Mouse (Mus musculus): Measurements from ENCODE around the gene Chid1. TPM values are rescaled to one million over a fixed set of nuclear protein-coding genes. Genes with fewer than 3 reads are reported as not detected.

Gene Chid1
- polyA plus RNA-seq, 1 experiment from 2014 or later = 27.2 TPM

GRCm38 (mm10) chr7:141466045-141466394 lies 73.6 kb downstream of the Chid1 start:
- Histone ChIP-seq H3K4me3 (no peak overlapping the region), H3K4me2 (no peak overlapping the region), H3K27ac (peak overlapping the region; percentile 48; the same call in 1 of the 2 replicates), H3K27me3 (peaks cover 40% of the 10 kb centered on the region), H3K9ac (no peak overlapping the region; the same call in 1 of the 2 replicates), H3K36me3 (peaks cover 16% of the 10 kb centered on the region), H3K9me3 (replicated peaks) (no peaks in the 10 kb centered on the region), H3K4me1 (replicated peaks) (peaks cover 73% of the 10 kb centered on the region)
- WGBS = 68% methylated on average over 7 of the region's 7 CpGs
- no peak for ATAC-seq (replicated peaks; ENCODE audit: insufficient number of reproducible peaks, insufficient read depth, low FRiP score, low read depth)

GRCm38 (mm10) chr7:141465388-141466044 lies 74.1 kb downstream of the Chid1 start:
- H3K27ac ChIP-seq = peak overlapping the region; percentile 48; the same call in 1 of the 2 replicates
- no peak for ATAC-seq (replicated peaks; ENCODE audit: insufficient number of reproducible peaks, insufficient read depth, low FRiP score, low read depth)
- peaks cover 11% of the 10 kb centered on the region for H3K36me3 ChIP-seq
- peak overlapping the region; percentile 23; the same call in 1 of the 2 replicates for H3K9ac ChIP-seq
- peaks cover 76% of the 10 kb centered on the region for H3K4me1 ChIP-seq (replicated peaks)
- H3K4me2 ChIP-seq = peak overlapping the region; percentile 59
- no peak overlapping the region; the same call in 1 of the 2 replicates for H3K4me3 ChIP-seq
- H3K9me3 ChIP-seq (replicated peaks) = no peaks in the 10 kb centered on the region
- WGBS = 36% methylated on average over 10 of the region's 10 CpGs
- peaks cover 43% of the 10 kb centered on the region for H3K27me3 ChIP-seq

DNA sequence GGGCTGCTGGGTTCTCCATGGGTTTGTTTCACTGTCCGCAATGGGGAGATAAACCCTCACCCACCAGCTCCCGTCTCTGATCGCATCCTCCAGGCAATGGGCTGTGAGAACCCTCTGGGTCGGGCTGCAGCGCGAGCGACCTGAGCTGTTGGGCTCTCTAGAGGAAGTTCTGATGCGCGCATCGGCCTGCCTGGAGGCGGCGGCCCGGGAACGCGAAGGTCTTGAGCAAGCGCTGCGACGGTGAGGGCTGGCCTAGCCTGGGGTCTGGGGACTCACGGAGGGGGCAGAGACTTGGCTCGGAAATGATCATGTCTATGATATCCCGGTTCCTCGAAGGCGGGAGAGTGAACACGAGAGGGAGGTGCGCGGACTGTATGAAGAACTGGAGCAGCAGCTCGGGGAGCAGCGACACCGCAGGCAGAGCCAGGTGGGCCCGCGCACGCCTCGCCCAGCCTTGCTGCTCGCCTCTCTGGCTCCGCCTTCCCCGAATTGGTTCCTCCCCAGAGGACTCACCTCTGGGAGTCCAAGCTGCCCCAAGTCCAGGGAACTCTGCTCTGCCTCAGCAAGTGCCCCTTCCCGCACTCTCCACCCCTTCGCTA lies 75.0 kb downstream of the Chid1 start:
- Histone ChIP-seq H3K36me3 (peaks cover 3% of the 10 kb centered on the region; the same call in 1 of the 2 replicates), H3K9me3 (replicated peaks) (no peaks in the 10 kb centered on the region), H3K4me1 (replicated peaks) (peaks cover 69% of the 10 kb centered on the region), H3K27ac (peak overlapping the region; percentile 40), H3K27me3 (peaks cover 43% of the 10 kb centered on the region), H3K4me2 (peak overlapping the region; percentile 59), H3K4me3 (peak overlapping the region; percentile 35), H3K9ac (peak overlapping the region; percentile 18; the same call in 1 of the 2 replicates)
- no peak for ATAC-seq (replicated peaks; ENCODE audit: insufficient number of reproducible peaks, insufficient read depth, low FRiP score, low read depth)
- 10% methylated on average over 38 of the region's 38 CpGs for WGBS

DNA sequence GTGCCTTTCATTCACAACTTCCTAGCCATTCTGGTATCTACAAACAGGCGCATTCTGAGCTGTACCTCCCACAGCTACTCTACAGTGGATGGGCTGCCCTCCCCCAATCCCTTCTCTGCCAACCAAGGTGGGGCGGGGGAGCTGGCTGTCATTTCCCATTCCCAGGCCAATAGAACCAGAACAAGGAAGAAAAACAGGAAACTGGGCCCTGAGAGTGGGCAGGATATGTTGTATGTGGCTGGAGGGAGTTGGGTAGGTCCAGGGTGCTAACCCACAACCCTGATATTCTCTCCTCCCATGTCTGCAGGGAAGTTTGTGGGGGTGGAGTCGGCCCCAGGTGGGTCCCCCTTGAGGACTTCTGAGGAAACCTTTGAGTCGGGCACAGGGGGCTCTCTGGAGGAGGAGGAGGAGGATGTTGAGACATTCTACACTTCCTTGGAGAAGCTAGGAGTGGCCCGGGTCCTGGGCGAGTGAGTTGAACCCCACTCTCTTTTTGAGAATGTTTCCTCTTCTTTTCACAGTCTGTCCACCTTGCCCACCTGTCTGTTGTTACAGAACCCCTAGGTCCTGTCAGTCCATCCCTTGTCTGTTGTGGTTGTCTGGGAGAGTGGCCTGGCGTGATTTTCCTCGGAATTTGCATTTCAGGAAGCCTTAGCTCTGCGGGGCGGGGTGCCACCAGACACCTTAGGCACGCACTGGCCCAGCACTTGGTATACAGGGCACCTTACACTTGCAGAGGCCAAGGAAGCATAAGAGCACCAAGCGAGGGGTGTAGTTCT lies 75.6 kb downstream of the Chid1 start:
- peak overlapping the region; percentile 72 for H3K27ac ChIP-seq
- H3K9ac ChIP-seq = peak overlapping the region; percentile 18; the same call in 1 of the 2 replicates
- peak; percentile 15; the same call in 1 of the 2 replicates for ATAC-seq (replicated peaks; ENCODE audit: insufficient number of reproducible peaks, insufficient read depth, low FRiP score, low read depth)
- peaks cover 43% of the 10 kb centered on the region for H3K27me3 ChIP-seq
- H3K9me3 ChIP-seq (replicated peaks) = no peaks in the 10 kb centered on the region
- peak overlapping the region; percentile 59 for H3K4me2 ChIP-seq
- peak overlapping the region; percentile 35 for H3K4me3 ChIP-seq
- 35% methylated on average over 12 of the region's 12 CpGs for WGBS
- peaks cover 7% of the 10 kb centered on the region; the same call in 1 of the 2 replicates for H3K36me3 ChIP-seq
- peaks cover 62% of the 10 kb centered on the region for H3K4me1 ChIP-seq (replicated peaks)

- WGBS = 18% methylated on average over 5 of the region's 5 CpGs
- peak overlapping the region; percentile 72; the same call in 1 of the 2 replicates for H3K27ac ChIP-seq
- H3K4me1 ChIP-seq (replicated peaks) = peaks cover 50% of the 10 kb centered on the region
- no peak for ATAC-seq (replicated peaks; ENCODE audit: insufficient number of reproducible peaks, insufficient read depth, low FRiP score, low read depth)
- H3K9ac ChIP-seq = peak overlapping the region; percentile 65
- peak overlapping the region; percentile 99 for H3K4me2 ChIP-seq
- peak overlapping the region; percentile 66 for H3K4me3 ChIP-seq
- H3K27me3 ChIP-seq = peaks cover 43% of the 10 kb centered on the region
- peaks cover 12% of the 10 kb centered on the region; the same call in 1 of the 2 replicates for H3K36me3 ChIP-seq
- no peaks in the 10 kb centered on the region for H3K9me3 ChIP-seq (replicated peaks)
Measured at GRCm38 (mm10) chr7:141462333-141462821, 77.3 kb downstream of the Chid1 start.

DNA sequence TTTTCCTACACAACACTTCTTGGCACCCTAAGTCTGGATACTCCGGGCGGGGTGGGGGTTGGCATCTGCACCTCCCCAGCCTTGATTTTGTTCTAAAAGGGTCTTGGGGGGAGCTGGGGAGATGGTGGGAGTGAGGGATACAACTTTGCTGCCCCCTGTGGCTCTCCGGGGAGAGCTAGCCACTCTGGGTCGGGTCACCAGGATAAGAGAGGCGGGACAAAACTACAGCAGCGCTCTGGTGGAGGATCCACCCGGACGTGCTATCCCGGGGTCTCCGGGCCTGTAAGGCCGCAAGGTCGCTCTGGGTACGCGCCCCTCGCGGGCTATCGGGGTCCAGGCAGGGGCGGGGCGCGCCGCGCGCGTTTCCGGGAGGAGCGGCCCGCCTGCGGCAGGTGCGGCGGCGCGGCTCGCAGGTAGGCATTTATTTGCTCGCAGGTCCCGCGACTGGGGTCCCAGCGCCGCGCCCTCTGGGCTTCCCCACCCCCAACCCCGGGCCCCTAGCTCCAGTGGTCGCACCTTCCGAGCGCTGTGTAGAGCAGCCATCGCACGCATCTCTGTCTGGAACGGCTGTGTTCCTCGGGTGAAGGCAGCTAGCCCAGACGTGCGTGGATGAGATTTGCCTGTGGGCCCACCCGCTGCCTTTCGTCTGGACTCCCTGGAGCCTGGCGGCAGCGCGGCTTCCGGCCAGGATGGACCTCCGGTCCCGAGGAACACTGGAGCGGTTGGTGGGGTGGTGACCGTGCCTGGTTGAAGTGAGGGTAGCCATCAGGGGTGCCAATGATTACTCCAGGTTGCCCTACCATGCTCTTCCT lies 77.9 kb downstream of the Chid1 start:
- Histone ChIP-seq H3K9ac (peak overlapping the region; percentile 65), H3K4me2 (peak overlapping the region; percentile 99), H3K4me1 (replicated peaks) (peaks cover 50% of the 10 kb centered on the region), H3K9me3 (replicated peaks) (no peaks in the 10 kb centered on the region), H3K27ac (peak overlapping the region; percentile 72), H3K27me3 (peaks cover 43% of the 10 kb centered on the region), H3K36me3 (peaks cover 12% of the 10 kb centered on the region; the same call in 1 of the 2 replicates), H3K4me3 (peak overlapping the region; percentile 66)
- ATAC-seq (replicated peaks; ENCODE audit: insufficient number of reproducible peaks, insufficient read depth, low FRiP score, low read depth) = no peak
- WGBS = 2% methylated on average over 59 of the region's 59 CpGs

DNA sequence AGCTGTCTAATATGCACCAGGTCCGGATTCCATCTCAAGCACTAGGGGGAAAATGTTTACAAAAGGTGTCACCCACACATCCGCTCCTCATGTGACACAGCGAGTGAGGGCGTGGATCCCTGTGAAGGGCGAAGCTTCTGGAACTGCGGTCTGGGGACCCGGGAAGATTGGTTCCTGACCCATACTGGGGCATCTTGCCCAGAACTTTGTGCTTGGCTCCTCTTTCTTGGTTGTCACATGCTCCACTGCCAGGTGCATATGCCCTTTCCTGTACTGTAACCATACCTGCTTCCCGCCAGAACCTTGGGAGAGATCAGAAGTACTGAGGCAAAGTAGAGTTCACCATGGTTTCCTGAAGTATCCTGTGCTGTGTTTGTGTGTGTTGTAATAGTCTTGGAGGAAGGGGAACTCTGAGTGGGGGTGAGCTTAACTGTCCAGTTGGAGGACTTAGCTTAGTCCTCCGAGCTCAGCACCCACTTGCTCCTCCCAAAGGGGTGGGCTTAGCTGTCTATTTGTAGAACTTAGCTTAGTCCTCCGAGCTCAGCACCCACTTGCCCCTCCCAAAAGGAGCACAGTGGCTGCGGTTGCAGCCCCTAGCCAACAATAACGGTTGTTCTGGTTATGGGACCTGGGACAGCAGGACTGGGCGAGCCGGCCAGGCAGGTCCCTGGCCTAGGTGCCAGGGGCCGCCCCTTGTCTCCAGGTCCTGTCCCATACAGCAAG lies 79.1 kb downstream of the Chid1 start, which contains the start of gene Cracr2b:
TSS of gene Cracr2b (plus strand) at position 704 of the 723 bp plus-strand sequence.
- H3K27me3 ChIP-seq = peaks cover 38% of the 10 kb centered on the region
- peak within 1 kb of the TSS; percentile 72 for H3K27ac ChIP-seq
- no peaks in the 10 kb centered on the region for H3K9me3 ChIP-seq (replicated peaks)
- ATAC-seq (replicated peaks; ENCODE audit: insufficient number of reproducible peaks, insufficient read depth, low FRiP score, low read depth) = no peak
- peak within 1 kb of the TSS; percentile 65 for H3K9ac ChIP-seq
- 68% methylated on average over 15 of the region's 15 CpGs for WGBS
- peaks cover 51% of the 10 kb centered on the region for H3K4me1 ChIP-seq (replicated peaks)
- peak within 1 kb of the TSS; percentile 66 for H3K4me3 ChIP-seq
- H3K4me2 ChIP-seq = peak within 1 kb of the TSS; percentile 99
- H3K36me3 ChIP-seq = peaks cover 12% of the 10 kb centered on the region; the same call in 1 of the 2 replicates

GRCm38 (mm10) chr7:141460001-141460390 lies 79.7 kb downstream of the Chid1 start:
- H3K36me3 ChIP-seq = peaks cover 12% of the 10 kb centered on the region; the same call in 1 of the 2 replicates
- no peak overlapping the region for H3K27ac ChIP-seq
- no peaks in the 10 kb centered on the region for H3K9me3 ChIP-seq (replicated peaks)
- peaks cover 46% of the 10 kb centered on the region for H3K4me1 ChIP-seq (replicated peaks)
- H3K9ac ChIP-seq = no peak overlapping the region
- no peak overlapping the region for H3K4me3 ChIP-seq
- no peak for ATAC-seq (replicated peaks; ENCODE audit: insufficient number of reproducible peaks, insufficient read depth, low FRiP score, low read depth)
- 64% methylated on average over 5 of the region's 5 CpGs for WGBS
- H3K27me3 ChIP-seq = peaks cover 33% of the 10 kb centered on the region
- no peak overlapping the region for H3K4me2 ChIP-seq

DNA sequence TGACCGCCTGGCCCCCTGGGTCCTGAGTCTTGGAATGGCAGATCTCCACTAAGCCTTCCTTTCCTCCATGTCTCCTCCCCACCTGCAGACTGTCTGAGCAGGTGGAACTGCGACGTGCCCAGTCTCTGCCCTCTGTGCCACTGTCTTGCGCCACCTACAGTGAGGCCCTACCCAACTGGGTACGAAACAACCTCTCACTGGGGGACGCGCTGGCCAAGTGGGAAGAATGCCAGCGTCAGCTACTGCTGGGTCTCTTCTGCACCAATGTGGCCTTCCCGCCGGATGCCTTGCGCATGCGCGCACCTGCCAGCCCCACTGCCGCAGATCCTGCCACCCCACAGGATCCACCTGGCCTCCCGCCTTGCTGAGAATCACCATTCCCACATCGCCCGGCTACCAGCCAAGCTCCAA lies 80.4 kb downstream of the Chid1 start:
- peaks cover 45% of the 10 kb centered on the region for H3K4me1 ChIP-seq (replicated peaks)
- no peaks in the 10 kb centered on the region for H3K9me3 ChIP-seq (replicated peaks)
- H3K27ac ChIP-seq = no peak overlapping the region
- H3K4me2 ChIP-seq = no peak overlapping the region
- H3K36me3 ChIP-seq = peaks cover 12% of the 10 kb centered on the region; the same call in 1 of the 2 replicates
- H3K4me3 ChIP-seq = no peak overlapping the region
- H3K27me3 ChIP-seq = peaks cover 26% of the 10 kb centered on the region
- WGBS = 87% methylated on average over 17 of the region's 17 CpGs
- ATAC-seq (replicated peaks; ENCODE audit: insufficient number of reproducible peaks, insufficient read depth, low FRiP score, low read depth) = no peak
- H3K9ac ChIP-seq = no peak overlapping the region

DNA sequence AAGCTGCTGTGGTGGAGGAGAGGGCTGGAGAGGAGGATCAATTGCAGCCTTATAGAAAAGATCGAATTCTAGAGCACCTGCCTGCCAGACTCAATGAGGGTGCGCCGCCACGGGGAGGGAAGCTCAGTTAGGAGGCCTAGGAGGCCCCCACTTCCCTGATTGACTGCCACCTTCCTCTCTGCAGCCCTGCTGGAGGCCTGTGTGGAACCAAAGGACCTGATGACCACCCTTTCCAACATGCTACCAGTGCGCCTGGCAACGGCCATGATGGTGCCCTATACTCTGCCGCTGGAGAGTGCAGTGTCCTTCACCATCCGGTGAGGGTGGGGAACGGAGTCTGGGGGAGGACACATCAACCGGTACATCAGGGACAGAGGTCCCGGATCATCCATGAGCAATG lies 81.0 kb downstream of the Chid1 start:
- no peak overlapping the region for H3K9ac ChIP-seq
- no peak overlapping the region for H3K27ac ChIP-seq
- peaks cover 45% of the 10 kb centered on the region for H3K4me1 ChIP-seq (replicated peaks)
- 88% methylated on average over 11 of the region's 11 CpGs for WGBS
- H3K36me3 ChIP-seq = peaks cover 12% of the 10 kb centered on the region; the same call in 1 of the 2 replicates
- no peak overlapping the region for H3K4me3 ChIP-seq
- no peaks in the 10 kb centered on the region for H3K9me3 ChIP-seq (replicated peaks)
- H3K27me3 ChIP-seq = peaks cover 20% of the 10 kb centered on the region
- H3K4me2 ChIP-seq = no peak overlapping the region
- no peak for ATAC-seq (replicated peaks; ENCODE audit: insufficient number of reproducible peaks, insufficient read depth, low FRiP score, low read depth)

Measured in heart, embryonic 15.5 days (tissue).